Mouse (Mus musculus) left cerebral cortex, adult 6 months (tissue): ENCODE results near the gene Sohlh1. TPM values are rescaled to one million over a fixed set of nuclear protein-coding genes. Genes with fewer than 3 reads are reported as not detected.

Source experiments
- long read RNA-seq, 2 experiments: library from polyadenylated mRNA; unstranded; transcript quantifications; one replicate each; pipeline ENCODE4 v2.0.0; 2019 to 2020
- polyA plus RNA-seq: library from polyadenylated mRNA; unstranded; fragments of <200 nt; fragmentation: Nextera tagmentation; gene quantifications from 2 replicates; pipeline ENCODE4 v1.2.3, GENCODE M21; 2021

Gene Sohlh1
- polyA plus RNA-seq: not detected in 2 replicates
- long read RNA-seq, experiment 1: 0 reads
- long read RNA-seq, experiment 2: 0 reads

GRCm38 (mm10) chr2:25847226-25847625 lies at the start of gene Sohlh1:
Sohlh1 (minus strand) TSS chr2:25847248.

GRCm38 (mm10) chr2:25863337-25864131 lies 16.5 kb upstream of the Sohlh1 start, which contains the start of gene Kcnt1:
Kcnt1 (plus strand) TSS chr2:25863734.

DNA sequence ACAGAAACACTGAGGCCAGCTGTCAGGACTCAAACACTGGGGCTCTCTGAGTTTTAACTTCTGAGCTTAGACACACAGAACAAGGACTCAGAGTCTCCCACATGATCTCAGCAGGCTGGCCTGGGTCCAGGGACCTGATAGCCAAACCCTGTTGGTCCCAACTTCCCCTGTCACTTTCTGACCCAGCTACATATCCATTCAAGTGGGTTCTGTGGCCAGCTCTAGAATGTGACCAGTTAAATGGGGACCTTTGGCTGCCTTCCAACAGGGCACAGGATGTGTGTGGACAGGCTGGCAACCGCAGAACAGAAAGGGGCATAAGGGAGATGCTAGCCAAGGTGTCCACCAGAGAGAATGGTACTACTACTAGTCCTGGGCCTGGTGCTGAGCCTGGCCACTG lies 24.2 kb downstream of the Sohlh1 start, which contains the start of gene Lcn9:
Lcn9 (plus strand) TSS at position 348 of the 400 bp plus-strand sequence.

DNA sequence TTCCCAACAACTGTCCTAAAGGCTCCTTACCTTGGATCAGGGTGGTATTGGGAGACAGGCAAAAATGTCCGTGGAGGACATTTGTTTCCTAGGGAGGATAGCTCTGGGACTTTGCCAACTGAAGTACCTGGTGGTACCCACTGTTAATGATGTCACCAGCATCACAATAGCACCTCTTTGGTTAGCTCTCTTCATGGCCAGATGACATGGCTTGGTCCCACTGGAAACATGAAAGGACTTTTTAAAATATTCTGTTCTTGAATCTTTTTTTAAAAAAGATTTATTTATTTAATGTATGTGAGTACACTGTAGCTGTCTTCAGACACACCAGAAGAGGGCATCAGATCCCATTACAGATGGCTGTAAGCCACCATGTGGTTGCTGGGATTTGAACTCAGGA lies 31.3 kb downstream of the Sohlh1 start, which contains the start of gene Glt6d1:
Glt6d1 (minus strand) TSS at position 101 of the 400 bp plus-strand sequence.

Other genes with a start within 250 kb of the Sohlh1 start
- gene Rabl6, start 238.7 kb downstream of the Sohlh1 start, polyA plus RNA-seq: 70.0 and 86.7 TPM in 2 replicates
- gene Ccdc183, start 229.6 kb downstream of the Sohlh1 start, polyA plus RNA-seq: 0.82 and 0.94 TPM in 2 replicates
- gene Tmem141, start 225.2 kb downstream of the Sohlh1 start, polyA plus RNA-seq: 64.7 and 70.7 TPM in 2 replicates
- gene Fcna, start 219.2 kb downstream of the Sohlh1 start, polyA plus RNA-seq: 0.28 and 0.49 TPM in 2 replicates
- gene Lcn8, start 194.1 kb downstream of the Sohlh1 start, polyA plus RNA-seq: not detected in 2 replicates
- gene Lcn5, start 189.3 kb downstream of the Sohlh1 start, polyA plus RNA-seq: not detected in 2 replicates
- gene Lcn6, start 170.5 kb downstream of the Sohlh1 start, polyA plus RNA-seq: not detected in 2 replicates
- not detected in 2 replicates for gene Lcn10, start 164.5 kb downstream of the Sohlh1 start, polyA plus RNA-seq
- gene Obp2a, start 147.2 kb downstream of the Sohlh1 start, polyA plus RNA-seq: not detected in 2 replicates
- 213 and 229 TPM in 2 replicates for gene Bmyc, start 140.5 kb downstream of the Sohlh1 start, polyA plus RNA-seq
- not detected in 2 replicates for gene Obp2b, start 110.2 kb downstream of the Sohlh1 start, polyA plus RNA-seq
- not detected in 2 replicates for gene Lcn3, start 81.7 kb downstream of the Sohlh1 start, polyA plus RNA-seq
- not detected in 2 replicates for gene Lcn11, start 70.2 kb downstream of the Sohlh1 start, polyA plus RNA-seq
- not detected in 2 replicates for gene Gm13539, start 65.0 kb downstream of the Sohlh1 start, polyA plus RNA-seq
- not detected in 2 replicates for gene Glt6d1, start 31.4 kb downstream of the Sohlh1 start, polyA plus RNA-seq
- not detected in 2 replicates for gene Lcn9, start 24.1 kb downstream of the Sohlh1 start, polyA plus RNA-seq
- 13.8 and 17.4 TPM in 2 replicates for gene Kcnt1, start 16.5 kb upstream of the Sohlh1 start, polyA plus RNA-seq
- gene Camsap1, start 136.0 kb upstream of the Sohlh1 start, polyA plus RNA-seq: 9.5 and 40.9 TPM in 2 replicates
- gene Ubac1, start 174.5 kb upstream of the Sohlh1 start, polyA plus RNA-seq: 22.8 and 60.4 TPM in 2 replicates